Mouse (Mus musculus) MEL (cell line): ENCODE measurements at regions not wholly inside any gene's neighbourhood (a gene's known extent, or its start where the extent isn't known, plus 50 kb on each side); places are given as distances from the start of the nearest gene placed in this dataset.

Experiments
- DNase-seq: peaks from one replicate; pipeline ENCODE4 v3.0.0; 2011; ENCODE audit warnings: low read depth, low spot score
- H3K27ac ChIP-seq: 2 replicates; pipeline ENCODE4 v1.5.1; 2012; ENCODE audit warnings: low read depth, mild to moderate bottlenecking, control low read depth, low read length, moderate library complexity; ENCODE audit not compliant: control insufficient read depth
- H3K27me3 ChIP-seq, 2 experiments: fragments of 150-350 bp in 1 of 2; sonication (generic) in 1 of 2; 2 replicates each; pipeline ENCODE4 v1.6.1; 2012; ENCODE audit warnings: low read length in 2 of 2, mild to moderate bottlenecking in 2 of 2, improper control_type of control experiment in 1 of 2, moderate library complexity in 1 of 2; ENCODE audit not compliant: insufficient read depth in 2 of 2, control insufficient read depth in 1 of 2
- H3K36me3 ChIP-seq, 2 experiments: 2 replicates each; pipeline ENCODE4 v1.6.1; 2012 to 2014; ENCODE audit warnings: low read length in 2 of 2, improper control_type of control experiment in 1 of 2, inconsistent platforms in 1 of 2, mild to moderate bottlenecking in 1 of 2; ENCODE audit not compliant: insufficient read depth in 2 of 2, control insufficient read depth in 1 of 2
- H3K4me1 ChIP-seq, 2 experiments: fragments of 150-350 bp in 1 of 2; sonication (generic) in 1 of 2; 2 replicates each; pipeline ENCODE4 v1.6.1; 2012; ENCODE audit warnings: low read length in 2 of 2, improper control_type of control experiment in 1 of 2, mild to moderate bottlenecking in 1 of 2; ENCODE audit not compliant: insufficient read depth in 2 of 2, control insufficient read depth in 1 of 2
- H3K4me3 ChIP-seq, 2 experiments: fragments of 150-350 bp in 1 of 2; sonication (generic) in 1 of 2; 2 replicates each; pipeline ENCODE4 v1.5.1; 2012; ENCODE audit warnings: low read depth in 2 of 2, low read length in 2 of 2, mild to moderate bottlenecking in 2 of 2, moderate library complexity in 2 of 2, control low read depth in 1 of 2, improper control_type of control experiment in 1 of 2; ENCODE audit not compliant: control insufficient read depth in 1 of 2, insufficient read depth in 1 of 2
- H3K79me2 ChIP-seq: 2 replicates; pipeline ENCODE4 v1.6.1; 2012; ENCODE audit warnings: mild to moderate bottlenecking, low read length, moderate library complexity; ENCODE audit not compliant: control insufficient read depth, poor library complexity, insufficient read depth
- H3K9ac ChIP-seq: 2 replicates; pipeline ENCODE4 v1.6.1; 2012; ENCODE audit warnings: low read depth, mild to moderate bottlenecking, control low read depth, low read length, moderate library complexity; ENCODE audit not compliant: control insufficient read depth, poor library complexity, severe bottlenecking
- H3K9me3 ChIP-seq: fragments of 150-350 bp; sonication (generic); replicated peaks from 2 replicates; pipeline ENCODE4 v1.6.1; 2012; ENCODE audit warnings: mild to moderate bottlenecking, low read length, improper control_type of control experiment, moderate library complexity; ENCODE audit not compliant: insufficient read depth
- BHLHE40 ChIP-seq: IDR thresholded peaks from 2 replicates; pipeline ENCODE4 v1.6.1; 2012; ENCODE audit warnings: low read depth, mild to moderate bottlenecking, inconsistent platforms, low read length, improper control_type of control experiment, borderline replicate concordance
- CHD1 ChIP-seq: IDR thresholded peaks from 2 replicates; pipeline ENCODE4 v1.6.1; 2012; ENCODE audit warnings: low read depth, mild to moderate bottlenecking, inconsistent platforms, low read length, improper control_type of control experiment
- CTCF ChIP-seq, 3 experiments: IDR thresholded peaks in 2 of 3; conservative IDR thresholded peaks in 1 of 3; 2 replicates each; pipeline ENCODE4 v1.5.1; 2011 to 2012; ENCODE audit warnings: low read length in 3 of 3, low read depth in 2 of 3, mild to moderate bottlenecking in 2 of 3, improper control_type of control experiment in 1 of 3, inconsistent platforms in 1 of 3, mixed read lengths in 1 of 3, moderate library complexity in 1 of 3; ENCODE audit not compliant: control insufficient read depth in 1 of 3, insufficient read depth in 1 of 3, poor library complexity in 1 of 3, severe bottlenecking in 1 of 3
- JUND ChIP-seq: IDR thresholded peaks from 2 replicates; pipeline ENCODE4 v1.6.1; 2011; ENCODE audit warnings: low read depth, mild to moderate bottlenecking, improper control_type of control experiment, low read length
- MAFK ChIP-seq: IDR thresholded peaks from 2 replicates; pipeline ENCODE4 v1.6.1; 2011; ENCODE audit warnings: low read depth, mild to moderate bottlenecking, low read length, improper control_type of control experiment, borderline replicate concordance
- MAX ChIP-seq: IDR thresholded peaks from 2 replicates; pipeline ENCODE4 v1.6.1; 2011; ENCODE audit warnings: low read length, improper control_type of control experiment
- MEF2A ChIP-seq: IDR thresholded peaks from 2 replicates; pipeline ENCODE4 v1.6.1; 2014; ENCODE audit warnings: low read depth, mild to moderate bottlenecking, inconsistent platforms, low read length, improper control_type of control experiment; ENCODE audit not compliant: poor library complexity, insufficient replicate concordance, severe bottlenecking; ENCODE audit errors: extremely low read depth
- MXI1 ChIP-seq: IDR thresholded peaks from 2 replicates; pipeline ENCODE4 v1.6.1; 2011; ENCODE audit warnings: mild to moderate bottlenecking, low read depth, low read length, improper control_type of control experiment
- MYB ChIP-seq: IDR thresholded peaks from 2 replicates; pipeline ENCODE4 v1.6.1; 2011; ENCODE audit warnings: mild to moderate bottlenecking, low read depth, low read length, improper control_type of control experiment
- MYC ChIP-seq: IDR thresholded peaks from 2 replicates; pipeline ENCODE4 v1.6.1; 2011; ENCODE audit warnings: low read depth, mild to moderate bottlenecking, low read length, improper control_type of control experiment, moderate library complexity
- NELFE ChIP-seq: IDR thresholded peaks from 2 replicates; pipeline ENCODE4 v1.6.1; 2011; ENCODE audit warnings: low read depth, low read length, improper control_type of control experiment
- NRF1 ChIP-seq: IDR thresholded peaks from 2 replicates; pipeline ENCODE4 v1.6.1; 2014; ENCODE audit warnings: low read depth, mild to moderate bottlenecking, inconsistent platforms, low read length, improper control_type of control experiment, moderate library complexity; ENCODE audit not compliant: poor library complexity, insufficient read depth, severe bottlenecking
- RAD21 ChIP-seq: IDR thresholded peaks from 2 replicates; pipeline ENCODE4 v1.6.1; 2011; ENCODE audit warnings: mild to moderate bottlenecking, low read depth, low read length, improper control_type of control experiment
- RCOR1 ChIP-seq: IDR thresholded peaks from 2 replicates; pipeline ENCODE4 v1.6.1; 2012; ENCODE audit warnings: low read depth, mild to moderate bottlenecking, inconsistent platforms, low read length, improper control_type of control experiment
- TAL1 ChIP-seq: IDR thresholded peaks from 2 replicates; pipeline ENCODE4 v1.6.1; 2012; ENCODE audit warnings: mild to moderate bottlenecking, inconsistent platforms, low read length, moderate library complexity, mixed read lengths
- TBP ChIP-seq: IDR thresholded peaks from 2 replicates; pipeline ENCODE4 v1.8.0; 2011; ENCODE audit warnings: low read depth, low read length, improper control_type of control experiment
- UBTF ChIP-seq: IDR thresholded peaks from 2 replicates; pipeline ENCODE4 v1.6.1; 2012; ENCODE audit warnings: low read depth, mild to moderate bottlenecking, inconsistent platforms, low read length, improper control_type of control experiment, moderate library complexity, borderline replicate concordance; ENCODE audit not compliant: insufficient read depth
- USF1 ChIP-seq: IDR thresholded peaks from 2 replicates; pipeline ENCODE4 v1.6.1; 2014; ENCODE audit warnings: low read depth, mild to moderate bottlenecking, inconsistent platforms, low read length, improper control_type of control experiment, moderate library complexity
- ZKSCAN1 ChIP-seq: IDR thresholded peaks from 2 replicates; pipeline ENCODE4 v1.6.1; 2012; ENCODE audit warnings: low read depth, mild to moderate bottlenecking, inconsistent platforms, low read length, improper control_type of control experiment, moderate library complexity
- ZMIZ1 ChIP-seq: IDR thresholded peaks from 2 replicates; pipeline ENCODE4 v1.6.1; 2012; ENCODE audit warnings: low read depth, mild to moderate bottlenecking, inconsistent platforms, low read length, improper control_type of control experiment, moderate library complexity

DNA sequence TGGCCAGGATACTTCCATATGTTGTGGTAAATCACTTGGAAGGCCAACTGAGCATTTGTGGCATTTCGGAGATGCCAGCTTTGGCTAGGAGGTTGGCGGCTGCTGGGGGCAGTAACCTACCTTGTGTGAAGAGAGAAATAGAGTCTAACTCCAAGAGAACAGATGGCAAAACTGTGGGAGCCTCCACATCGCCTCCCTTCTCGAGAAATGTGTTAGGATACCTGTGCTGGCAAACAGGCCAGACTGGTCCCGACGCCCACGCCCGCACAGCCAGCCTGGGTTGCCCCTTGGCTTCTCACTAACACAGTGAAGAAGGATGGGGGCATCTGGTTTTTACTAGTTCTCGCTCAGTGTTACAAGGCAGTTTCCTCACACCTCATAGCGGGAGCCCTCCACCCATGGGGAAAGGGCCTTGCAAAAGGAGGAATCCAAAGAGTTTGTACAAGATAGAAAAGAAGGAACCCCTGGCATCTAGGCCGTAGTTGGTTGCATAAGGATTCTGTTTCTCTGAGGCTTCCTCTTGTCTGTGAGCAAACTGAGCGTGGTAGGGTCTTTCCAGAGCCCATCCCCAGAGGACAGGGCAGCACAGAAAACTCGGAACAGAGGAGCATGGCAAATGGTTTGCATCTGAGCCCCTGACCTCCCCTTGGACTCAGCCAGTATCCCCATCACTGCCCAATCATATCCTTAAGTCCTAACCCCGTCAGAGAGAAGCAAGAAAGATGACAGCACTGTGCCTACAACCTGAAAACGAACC, 330.5 kb upstream of the Jarid2 start:
- no peak overlapping the region for H3K27ac ChIP-seq
- TF ChIP-seq MEF2A (no peak), JUND (no peak), MAFK (no peak), MXI1 (no peak)
- no peaks in the 10 kb centered on the region for H3K36me3 ChIP-seq
- no peaks in the 10 kb centered on the region for H3K9me3 ChIP-seq
- no peaks in the 10 kb centered on the region for H3K27me3 ChIP-seq
- no peaks in the 10 kb centered on the region for H3K4me1 ChIP-seq
- no peak overlapping the region for H3K9ac ChIP-seq
- H3K4me3 ChIP-seq, result no peak overlapping the region
- DNase-seq, result no peak
- no peaks in the 10 kb centered on the region for H3K79me2 ChIP-seq

- no peak for DNase-seq
- no peak overlapping the region for H3K27ac ChIP-seq
- no peaks in the 10 kb centered on the region for H3K79me2 ChIP-seq
- no peaks in the 10 kb centered on the region for H3K9me3 ChIP-seq
- H3K4me1 ChIP-seq, result no peaks in the 10 kb centered on the region
- no peak overlapping the region for H3K4me3 ChIP-seq
- H3K36me3 ChIP-seq, result no peaks in the 10 kb centered on the region
- H3K27me3 ChIP-seq, result no peaks in the 10 kb centered on the region
- no peak for TF ChIP-seq BHLHE40
- TF ChIP-seq RAD21, result no peak
- no peak for TF ChIP-seq UBTF
- TF ChIP-seq MAX, result no peak
- TF ChIP-seq TBP, result no peak
- TF ChIP-seq MYC, result no peak
- TF ChIP-seq NRF1, result no peak
- H3K9ac ChIP-seq, result no peak overlapping the region
These were observed 329.9 kb upstream of the Jarid2 start for GRCm38 (mm10) chr13:44399370-44399685.

DNA sequence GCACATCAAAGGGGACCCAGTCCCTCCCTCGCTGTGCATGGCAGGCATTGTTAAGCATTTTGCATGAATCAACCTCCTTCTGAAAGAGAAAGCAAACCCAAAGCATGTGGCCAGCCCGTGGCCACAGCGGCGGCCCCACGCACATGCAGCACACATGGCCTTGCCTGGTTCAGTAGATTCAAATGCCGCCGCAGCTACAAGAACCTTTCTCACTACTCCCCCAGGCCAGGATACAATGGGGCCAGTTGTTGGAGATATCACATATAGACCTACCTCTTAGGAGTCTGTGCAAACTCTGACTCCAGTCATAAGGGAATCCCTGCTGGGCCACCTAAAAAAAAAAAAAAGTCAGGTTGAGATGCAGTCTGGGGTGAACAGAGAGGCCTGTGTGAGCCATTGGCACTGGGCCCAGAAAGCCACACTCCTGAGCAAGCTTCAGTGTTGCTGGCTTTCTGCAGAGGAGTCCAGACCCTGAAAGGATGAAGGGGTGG, 329.4 kb upstream of the Jarid2 start:
- no peaks in the 10 kb centered on the region for H3K9me3 ChIP-seq
- TF ChIP-seq TBP, result no peak
- TF ChIP-seq ZMIZ1, result no peak
- no peak for TF ChIP-seq MYB
- no peak for TF ChIP-seq TAL1
- TF ChIP-seq MEF2A, result no peak
- no peak for TF ChIP-seq RAD21
- TF ChIP-seq USF1, result no peak
- no peak for TF ChIP-seq RCOR1
- no peak for TF ChIP-seq JUND
- TF ChIP-seq UBTF, result no peak
- TF ChIP-seq NELFE, result no peak
- no peak for TF ChIP-seq ZKSCAN1
- TF ChIP-seq CHD1, result no peak
- TF ChIP-seq CTCF (IDR thresholded peaks at IDR 0.05 in 2 of 3, conservative IDR thresholded peaks at IDR 0.05 in 1 of 3; ENCODE audit: control insufficient read depth in 1 of 3, insufficient read depth in 1 of 3, low read depth in 2 of 3, low read length in 3 of 3, poor library complexity in 1 of 3, severe bottlenecking in 1 of 3), result no peak
- no peaks in the 10 kb centered on the region for H3K4me1 ChIP-seq
- H3K27ac ChIP-seq, result no peak overlapping the region
- H3K4me3 ChIP-seq, result no peak overlapping the region
- H3K36me3 ChIP-seq, result no peaks in the 10 kb centered on the region
- no peaks in the 10 kb centered on the region for H3K27me3 ChIP-seq
- no peaks in the 10 kb centered on the region for H3K79me2 ChIP-seq
- DNase-seq, result no peak
- no peak overlapping the region for H3K9ac ChIP-seq
